Mouse (Mus musculus): Measurements from ENCODE around the gene Il5.

The Il5 gene

DNA sequence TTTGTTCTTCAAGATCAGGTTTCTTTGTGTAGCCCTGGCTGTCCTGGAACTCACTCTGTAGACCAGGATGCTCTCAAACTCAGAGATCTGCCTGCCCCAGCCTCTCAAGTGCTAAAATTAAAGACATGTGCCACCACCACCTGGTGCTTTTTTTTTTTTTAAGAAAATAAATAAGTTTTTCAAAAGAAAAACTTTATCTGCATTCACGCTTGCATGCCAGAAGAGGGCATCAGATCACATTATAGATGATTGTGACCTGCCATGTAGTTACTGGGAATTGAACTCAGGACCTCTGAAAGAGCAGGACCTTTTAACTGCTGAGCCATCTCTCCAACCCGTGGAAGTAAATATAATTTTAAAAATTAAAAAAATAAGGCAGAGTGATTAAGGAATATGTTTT, 24.7 kb downstream of the Il5 start:
- DNase-seq (ENCODE audit: low read depth): peak; percentile 40

DNA sequence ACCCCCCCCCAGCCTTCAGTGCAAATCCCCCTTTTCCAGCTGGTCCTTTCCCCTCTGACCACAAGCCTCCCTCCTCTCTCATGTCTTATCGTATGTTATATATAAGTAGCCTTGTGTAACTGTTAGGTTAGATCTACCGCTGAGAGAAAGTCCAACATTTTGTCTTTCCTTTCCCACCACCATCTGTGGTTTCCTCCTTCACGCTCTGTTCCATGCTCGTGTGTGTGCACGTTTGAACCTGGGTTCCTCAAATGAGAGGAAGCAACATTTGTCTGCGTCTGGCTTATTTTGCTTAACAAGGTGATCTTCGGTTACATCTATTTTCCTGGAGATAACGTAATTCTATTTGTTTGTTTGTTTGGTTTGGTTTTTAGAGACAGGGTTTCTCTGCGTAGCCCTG, 27.4 kb downstream of the Il5 start:
- DNase-seq (ENCODE audit: low read depth): no peak

DNA sequence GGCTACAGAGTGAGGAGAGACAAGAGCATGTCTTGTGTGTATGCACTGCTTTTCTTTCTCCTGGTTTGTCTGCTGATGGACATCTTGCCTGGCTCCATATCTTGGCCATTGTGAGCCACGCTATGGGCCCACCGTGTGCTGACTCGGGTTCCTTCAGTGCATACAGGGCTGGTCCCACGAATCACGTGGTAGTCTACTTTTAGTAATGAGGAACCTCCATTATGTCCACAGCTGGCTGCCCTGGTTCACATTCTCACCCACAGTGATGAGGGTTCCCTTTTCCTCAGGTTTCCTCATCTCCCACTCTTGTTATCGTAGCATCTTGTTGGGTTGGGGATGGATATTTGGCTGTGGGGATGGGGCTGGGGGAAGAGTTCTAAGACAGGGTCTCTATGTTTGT, 28.0 kb downstream of the Il5 start:
- DNase-seq (ENCODE audit: low read depth): no peak

DNA sequence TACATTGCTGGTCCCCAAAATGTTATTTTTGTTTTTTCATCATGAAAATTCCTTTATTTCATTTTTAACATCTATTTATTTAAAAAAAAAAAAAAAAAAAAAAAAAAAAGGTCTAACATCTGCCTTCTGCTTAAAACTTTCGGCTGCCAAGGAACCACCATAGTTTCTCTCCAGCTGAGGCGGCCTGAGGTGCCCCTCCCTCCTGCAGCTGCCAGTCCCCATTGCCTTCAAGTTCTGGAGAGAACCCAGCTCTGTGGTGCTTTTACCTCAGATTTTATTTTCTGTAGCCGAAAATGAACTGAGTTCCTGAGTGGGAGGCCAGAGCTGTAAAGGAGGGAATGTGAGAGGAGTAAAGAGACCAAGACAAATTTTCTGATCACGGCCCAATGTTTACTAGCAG, 28.7 kb downstream of the Il5 start:
- no peak for DNase-seq (ENCODE audit: low read depth)

DNA sequence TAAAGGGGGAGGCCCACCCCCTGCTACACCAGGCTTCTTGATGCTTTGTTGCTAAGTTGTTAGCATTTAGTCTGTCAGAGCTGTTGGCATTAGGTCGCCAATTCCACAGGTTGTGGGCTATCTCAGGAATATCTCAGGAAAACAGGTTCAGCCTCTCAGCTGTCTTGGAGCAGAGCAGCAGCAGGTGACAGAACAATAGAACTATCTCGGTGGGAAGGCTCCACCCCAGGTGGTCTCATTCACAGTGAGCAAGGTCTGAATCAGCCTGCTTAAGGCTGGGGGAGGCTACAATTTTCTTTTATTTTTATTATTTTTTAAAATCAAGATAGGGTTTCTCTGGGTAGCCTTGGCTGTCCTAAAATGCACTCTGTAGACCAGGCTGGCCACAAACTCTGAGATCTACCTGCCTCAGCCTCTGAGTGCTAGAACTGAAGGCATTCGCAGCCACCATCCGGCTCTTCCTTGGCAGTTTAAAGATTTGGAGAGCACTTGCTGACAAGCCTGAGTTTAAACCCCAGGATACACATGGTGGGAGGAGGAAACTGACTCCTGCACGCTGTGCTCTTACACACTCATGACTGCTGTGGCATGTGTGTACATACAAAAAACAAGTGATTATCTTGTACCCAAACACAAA, 29.2 kb downstream of the Il5 start:
- DNase-seq (ENCODE audit: low read depth): no peak

DNA sequence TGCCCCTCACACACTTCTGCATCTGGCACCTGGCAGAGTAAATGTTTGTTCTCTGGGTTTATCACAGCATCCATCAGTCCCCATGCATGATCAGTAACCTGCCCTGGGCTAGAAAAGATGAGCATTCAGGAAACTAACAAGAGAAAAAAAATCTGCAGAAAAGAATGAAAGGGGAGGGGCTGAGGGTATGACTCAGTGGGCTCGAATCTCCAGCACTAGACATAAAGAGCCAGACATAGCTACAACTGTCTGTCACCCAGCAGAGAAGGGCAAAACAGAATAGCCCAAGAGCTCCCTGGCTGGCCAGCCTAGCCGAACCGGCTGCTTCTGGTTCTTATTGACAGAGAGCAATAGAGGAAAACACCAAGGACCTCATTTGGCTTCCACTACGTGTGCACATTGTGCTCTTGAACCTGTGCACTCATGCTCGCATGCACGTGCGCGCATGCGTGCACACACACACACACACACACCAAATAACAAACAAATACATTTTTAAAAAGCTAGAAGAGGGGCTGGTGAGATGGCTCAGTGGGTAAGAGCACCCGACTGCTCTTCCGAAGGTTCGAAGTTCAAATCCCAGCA, 34.5 kb downstream of the Il5 start:
- DNase-seq (ENCODE audit: low read depth): peak; percentile 43

DNA sequence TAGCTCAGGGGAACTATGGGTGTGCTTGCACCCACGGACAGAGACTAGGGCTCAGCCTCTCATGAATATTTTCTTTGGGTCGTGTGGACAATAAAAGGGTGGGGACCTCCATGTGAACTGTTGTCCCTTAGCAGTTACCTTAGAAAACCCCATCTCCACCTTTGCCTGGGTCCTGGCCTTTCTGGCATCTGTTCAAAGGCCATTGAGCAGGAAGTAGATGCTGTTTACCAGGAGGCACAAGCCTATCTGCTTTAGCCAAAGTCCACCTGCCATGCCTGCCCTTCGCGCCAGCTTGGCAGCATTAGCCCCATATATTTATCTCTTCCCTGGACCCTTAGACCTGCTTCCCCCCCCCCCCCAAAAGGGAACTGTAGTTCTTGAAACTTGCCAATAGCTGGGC, 37.0 kb downstream of the Il5 start:
- DNase-seq (ENCODE audit: low read depth): no peak

DNA sequence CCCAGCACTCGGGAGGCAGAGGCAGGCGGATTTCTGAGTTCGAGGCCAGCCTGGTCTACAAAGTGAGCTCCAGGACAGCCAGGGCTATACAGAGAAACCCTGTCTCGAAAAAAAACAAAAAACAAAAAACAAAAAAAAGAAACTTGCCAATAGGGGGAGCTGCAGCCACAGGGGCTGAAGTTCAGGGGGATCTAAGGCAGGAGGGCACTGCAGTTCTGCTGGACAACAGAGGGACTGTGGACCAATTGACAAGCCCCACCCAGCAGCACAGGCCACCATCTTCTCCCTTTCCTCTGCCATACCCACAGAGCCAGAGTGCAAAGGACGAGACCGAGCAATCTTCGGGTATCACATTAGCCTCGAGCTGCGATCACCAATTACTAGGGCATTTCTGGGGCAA, 37.4 kb downstream of the Il5 start:
- DNase-seq (ENCODE audit: low read depth): peak; percentile 72

DNA sequence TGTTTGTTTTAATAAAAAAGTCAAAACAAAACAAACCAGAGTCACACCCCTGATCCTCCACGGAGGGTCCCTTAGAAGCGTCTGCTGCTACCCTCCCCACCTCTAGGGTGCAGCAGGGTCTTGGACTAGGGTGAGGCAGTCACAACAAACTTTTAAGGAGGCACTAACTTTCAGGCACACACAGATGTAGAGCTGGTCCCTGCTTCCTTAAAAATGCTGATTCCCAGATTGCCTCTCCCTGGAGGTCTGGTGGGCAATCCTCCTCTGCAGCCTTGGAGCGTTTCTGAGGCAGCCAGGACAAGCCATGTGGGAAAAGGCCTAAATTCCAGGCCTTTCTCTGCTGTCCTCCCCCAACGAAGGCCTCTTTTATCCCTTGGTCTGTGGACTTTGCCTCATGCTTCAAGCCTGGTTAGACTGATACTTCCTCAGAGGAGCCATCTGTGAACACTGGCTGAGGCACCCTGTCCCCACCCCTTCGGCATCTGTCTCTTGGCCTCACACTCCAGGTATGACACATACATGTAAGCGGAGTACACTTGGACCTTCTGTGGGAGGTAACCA, 38.3 kb downstream of the Il5 start:
- DNase-seq (ENCODE audit: low read depth): peak; percentile 54

DNA sequence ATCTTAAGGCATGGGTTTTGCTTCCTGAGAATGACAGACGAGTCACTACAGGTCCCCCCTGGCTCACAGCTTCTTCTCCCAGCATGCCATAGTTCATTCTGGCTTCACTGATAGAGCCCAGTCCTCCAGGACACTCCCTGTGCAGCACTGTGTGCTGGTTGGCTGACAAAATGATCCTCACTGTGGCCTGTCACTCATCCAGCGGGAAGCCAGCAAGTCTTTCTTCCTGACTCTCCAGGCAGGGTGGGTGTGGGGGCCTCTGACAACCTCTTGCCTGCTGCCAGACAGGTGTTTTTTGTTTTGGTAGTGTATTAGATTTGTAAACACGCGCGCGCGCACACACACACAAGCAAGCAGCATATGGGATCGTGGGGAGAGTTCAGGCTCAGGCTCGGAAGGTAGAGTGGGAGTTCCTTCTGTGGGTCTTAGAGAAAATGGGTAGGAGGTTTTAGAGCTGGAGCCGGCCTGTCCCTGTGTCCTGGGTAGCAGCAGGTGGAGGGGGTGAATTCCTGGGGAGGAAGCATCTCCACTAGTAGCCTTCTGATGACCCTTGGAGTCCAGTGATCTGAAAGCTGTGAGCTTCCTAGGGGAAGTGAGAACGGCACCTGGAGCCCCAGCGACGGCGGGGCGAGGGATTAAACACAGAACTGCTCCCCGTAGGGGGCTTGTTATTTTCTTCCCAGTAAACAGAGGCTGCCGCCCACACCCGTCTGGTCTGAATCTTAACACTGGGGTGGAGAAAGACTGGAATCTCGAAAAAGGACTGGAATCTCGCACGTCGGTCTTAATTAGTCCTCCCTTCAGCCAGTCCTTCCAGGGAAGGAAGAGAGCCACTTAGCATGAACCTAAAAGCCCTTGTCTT, 39.2 kb downstream of the Il5 start:
- DNase-seq (ENCODE audit: low read depth): no peak

DNA sequence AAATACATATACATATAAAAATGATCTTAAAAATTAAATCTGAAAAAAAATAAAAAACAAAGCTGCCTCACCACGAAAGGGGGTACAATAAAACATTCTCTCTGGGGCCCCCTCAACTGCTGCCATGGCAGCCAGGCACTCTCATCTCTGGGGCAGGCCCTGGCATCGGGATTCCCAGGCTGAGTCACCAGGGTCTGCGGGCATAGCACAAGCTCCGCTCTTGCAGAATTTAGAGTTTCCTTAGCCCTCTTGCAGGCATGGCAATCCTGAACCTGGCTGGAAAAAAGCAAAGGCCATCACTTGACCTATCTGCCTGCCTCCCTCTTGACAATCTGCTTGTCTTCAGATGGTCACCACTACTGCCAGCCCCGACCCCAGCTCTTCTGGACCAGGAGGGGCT, 40.7 kb downstream of the Il5 start:
- no peak for DNase-seq (ENCODE audit: low read depth)

DNA sequence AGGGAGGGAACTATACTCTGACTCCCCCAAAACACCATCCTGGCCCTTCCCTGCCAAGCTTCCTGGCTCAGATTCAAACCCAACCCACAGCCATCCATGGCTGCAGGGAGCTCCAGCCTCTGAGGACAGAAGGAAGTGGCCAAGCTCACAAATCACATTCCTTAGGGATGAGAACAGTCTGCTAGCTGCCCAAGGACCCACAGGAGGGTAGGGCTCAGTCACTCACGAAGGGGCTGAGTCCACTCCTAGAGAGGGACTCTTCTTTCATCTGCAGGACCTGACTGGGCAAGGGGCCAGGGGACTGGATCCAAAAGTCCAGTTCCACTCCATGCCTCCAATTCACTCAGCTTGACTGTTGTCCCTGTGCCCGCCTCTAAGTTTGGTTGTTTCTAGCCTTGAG, 41.2 kb downstream of the Il5 start:
- no peak for DNase-seq (ENCODE audit: low read depth)

DNA sequence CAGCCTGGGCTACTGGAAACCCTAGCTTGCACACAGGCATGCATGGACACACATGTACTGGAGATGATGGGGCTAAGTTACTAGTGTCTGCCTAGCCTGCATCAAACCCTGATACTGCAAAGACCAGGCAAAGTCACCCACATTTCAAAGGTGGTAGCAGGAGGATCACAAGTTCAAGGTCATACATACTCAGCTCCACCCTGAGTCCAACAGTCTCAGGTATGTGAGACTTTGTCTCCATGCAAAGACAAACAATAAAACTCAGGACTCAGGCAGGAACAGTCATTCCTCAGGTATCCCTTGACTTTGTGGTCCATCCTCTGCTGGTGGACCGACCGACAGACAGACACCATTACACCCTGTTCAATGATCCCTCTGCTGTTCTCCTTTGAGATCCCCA, 41.8 kb downstream of the Il5 start:
- no peak for DNase-seq (ENCODE audit: low read depth)

DNA sequence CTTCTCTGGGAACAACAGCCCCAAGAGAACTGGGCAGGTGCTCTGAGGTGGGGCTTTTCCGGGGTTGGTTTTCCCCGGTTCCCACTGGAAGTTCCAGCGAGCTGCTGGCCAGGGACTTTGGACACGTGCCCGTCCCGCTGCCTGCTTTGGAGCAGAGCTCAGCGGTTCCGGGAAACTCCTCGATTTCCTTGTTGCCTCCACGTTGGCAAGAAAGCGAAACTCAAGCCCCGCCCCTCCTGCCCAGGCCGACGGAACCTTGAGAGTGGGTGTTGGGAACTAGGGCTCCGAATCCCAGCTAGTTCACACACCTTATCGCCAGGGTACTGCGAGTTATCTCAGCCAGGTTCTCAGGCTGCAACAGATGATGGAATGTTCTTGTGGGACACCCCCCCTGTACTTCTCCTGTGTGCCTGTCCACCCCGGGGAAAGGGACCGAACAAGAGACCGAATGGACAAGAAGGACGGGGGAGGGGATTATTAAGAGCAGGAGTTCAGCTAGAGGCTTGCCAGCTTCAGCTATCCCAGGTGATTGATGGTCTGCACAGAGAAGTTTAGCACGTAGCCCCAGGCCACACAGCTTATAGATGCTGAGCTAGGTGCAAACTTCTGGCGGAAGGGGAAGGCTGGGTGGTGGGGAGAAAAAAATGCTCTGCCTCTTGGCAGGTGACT, 42.4 kb downstream of the Il5 start:
- peak; percentile 90 for DNase-seq (ENCODE audit: low read depth)

DNA sequence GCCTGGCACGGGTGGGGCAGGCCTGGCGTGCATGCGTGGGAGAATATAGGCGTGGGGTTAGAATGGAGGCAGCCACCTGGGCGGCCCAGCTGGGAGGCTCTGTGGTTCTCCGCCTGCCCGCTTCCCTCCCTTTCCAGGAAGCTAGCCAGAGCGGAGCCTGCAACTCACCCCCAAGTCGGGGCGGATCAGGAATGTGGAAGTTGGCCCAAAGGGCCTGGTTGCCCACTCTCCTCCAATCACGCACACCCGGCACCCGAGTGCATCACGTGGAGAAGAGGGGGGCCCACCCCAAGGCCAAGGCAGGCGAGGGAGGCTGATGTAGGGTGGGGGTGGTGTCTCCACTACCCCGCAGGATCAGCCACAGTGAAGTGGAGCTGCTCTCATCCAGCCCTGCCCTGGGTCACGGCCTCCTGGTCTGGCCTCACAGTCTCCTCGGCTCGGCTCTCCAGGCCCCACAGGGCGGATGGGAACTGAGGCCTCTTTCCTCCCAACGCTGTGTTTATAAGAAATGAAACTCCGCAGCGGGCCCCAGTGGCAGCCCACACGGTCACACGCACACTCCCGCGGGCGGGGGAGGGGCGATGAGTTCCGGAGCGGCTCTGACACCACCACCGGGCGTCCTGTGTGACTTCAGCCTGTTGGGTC, 43.0 kb downstream of the Il5 start:
- DNase-seq (ENCODE audit: low read depth): peak; percentile 98

DNA sequence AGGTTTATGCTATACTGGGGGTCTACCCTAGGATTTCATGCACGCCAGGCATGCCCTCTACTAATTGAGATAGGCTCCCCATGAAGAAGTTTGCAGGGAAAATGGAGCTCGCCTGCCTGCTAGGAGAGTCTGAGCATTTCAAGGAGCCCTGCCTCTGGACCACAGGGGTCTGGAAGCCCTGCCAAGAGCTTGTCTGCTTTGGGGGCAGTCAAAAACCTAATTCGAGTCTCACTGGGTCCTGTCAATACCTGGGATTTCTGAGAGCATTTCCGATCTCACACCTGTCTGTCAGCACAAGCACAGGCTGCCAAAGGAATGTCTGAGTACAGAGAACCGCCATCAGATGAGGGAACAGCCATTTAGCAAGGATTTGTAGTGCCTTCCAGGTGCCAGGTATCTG, 44.0 kb downstream of the Il5 start:
- DNase-seq (ENCODE audit: low read depth): peak; percentile 48

DNA sequence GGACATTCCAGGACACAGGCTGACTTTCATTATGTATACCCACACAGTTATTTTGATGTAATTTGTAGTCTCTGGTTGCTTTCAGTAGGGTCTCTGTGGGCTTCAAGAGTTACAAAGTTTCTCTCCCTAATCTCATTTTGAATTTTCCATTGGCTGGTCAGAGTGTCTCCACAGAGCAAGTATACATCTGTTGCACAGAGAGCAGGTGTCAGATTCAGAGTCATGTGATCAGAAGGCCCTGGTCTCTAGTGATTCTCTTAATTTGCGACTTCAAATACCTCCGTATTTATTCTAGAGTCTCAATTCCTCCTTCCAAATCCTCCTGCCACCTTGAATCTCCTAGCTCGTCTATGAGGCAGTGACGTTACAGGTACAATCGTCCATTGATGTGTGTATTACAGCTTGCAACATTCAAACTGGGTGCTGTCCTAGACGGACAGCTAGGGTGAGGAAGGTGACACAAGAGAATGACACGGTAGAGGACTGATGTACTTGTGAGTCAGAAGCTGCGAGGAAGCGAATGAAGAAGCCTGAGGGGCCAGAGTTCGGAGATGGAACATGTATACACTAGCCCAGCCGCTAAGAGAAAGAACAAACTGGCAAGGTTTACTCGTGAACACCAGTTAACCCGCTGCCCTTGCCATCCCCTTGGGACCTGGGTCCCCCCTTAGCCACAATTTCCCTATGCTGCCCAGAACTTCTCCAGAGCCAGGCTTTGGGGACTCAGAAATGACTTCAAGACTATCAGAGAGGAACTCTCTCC, 48.0 kb downstream of the Il5 start:
- DNase-seq (ENCODE audit: low read depth): peak; percentile 81

DNA sequence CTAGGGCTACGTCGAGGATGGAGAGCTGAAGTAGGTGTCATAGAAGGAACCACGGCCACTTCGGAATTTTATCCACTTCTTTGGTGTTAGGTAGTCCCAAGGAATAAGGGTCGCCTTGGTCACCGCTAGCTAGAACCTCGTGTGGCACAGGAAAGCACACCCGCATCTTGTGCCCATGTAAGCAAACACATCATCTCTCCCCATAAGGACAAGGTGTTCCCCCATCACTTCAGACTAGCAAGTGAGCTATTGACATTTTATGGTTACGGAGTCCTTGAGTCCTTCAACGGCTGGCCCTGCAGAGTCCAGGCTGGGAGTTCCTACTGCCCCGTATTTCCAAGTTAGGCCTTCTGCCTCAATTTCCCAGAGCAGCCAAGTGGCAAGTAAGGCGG, 48.6 kb downstream of the Il5 start:
- DNase-seq (ENCODE audit: low read depth): no peak

DNA sequence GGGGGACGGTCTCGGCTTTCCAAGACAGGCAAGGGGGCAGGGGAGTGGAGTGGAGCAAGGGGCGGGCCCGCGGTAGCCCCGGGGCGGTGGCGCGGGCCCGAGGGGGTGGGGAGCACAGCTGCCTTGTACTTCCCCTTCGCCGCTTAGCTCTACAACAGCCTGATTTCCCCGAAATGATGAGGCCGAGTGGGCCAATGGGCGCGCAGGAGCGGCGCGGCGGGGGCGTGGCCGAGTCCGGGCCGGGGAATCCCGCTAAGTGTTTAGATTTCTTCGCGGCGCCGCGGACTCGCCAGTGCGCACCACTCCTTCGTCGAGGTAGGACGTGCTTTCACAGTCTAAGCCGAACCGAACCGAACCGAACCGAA, 49.1 kb downstream of the Il5 start, which contains the start of gene Irf1:
TSS of gene Irf1 (plus strand) at position 255 of the 365 bp plus-strand sequence.
- DNase-seq (ENCODE audit: low read depth): peak; percentile 99

DNA sequence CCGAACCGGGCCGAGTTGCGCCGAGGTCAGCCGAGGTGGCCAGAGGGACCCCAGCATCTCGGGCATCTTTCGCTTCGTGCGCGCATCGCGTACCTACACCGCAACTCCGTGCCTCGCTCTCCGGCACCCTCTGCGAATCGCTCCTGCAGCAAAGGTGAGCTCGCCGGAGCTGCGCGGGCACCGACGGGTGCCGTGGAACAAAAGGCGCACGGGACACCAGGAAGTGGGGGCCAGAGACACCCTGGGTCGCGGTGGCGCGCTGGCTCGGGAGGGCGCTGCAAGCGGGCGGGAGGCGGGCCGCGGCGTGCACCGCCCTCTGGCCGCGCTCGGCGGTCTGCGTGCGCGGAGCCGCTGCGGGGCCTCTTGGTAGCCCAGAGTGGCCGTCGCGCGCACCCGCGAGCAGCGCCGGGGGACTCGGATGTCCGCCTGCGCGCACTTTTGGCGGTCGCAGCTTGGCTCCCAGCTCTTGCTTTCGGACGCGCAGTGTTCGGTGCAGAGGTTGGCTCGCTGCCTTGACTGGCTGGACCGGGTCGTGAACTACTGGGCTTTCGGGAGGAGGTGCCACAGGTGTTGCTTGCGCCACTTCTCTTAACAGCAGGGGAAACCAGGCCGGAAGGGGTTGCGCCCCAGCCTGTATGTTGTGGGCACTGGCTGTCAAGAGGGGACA, 49.7 kb downstream of the Il5 start:
- DNase-seq (ENCODE audit: low read depth): peak; percentile 78

Data from induced T-regulatory cell, adult 2 months (primary cell).